Mouse (Mus musculus): ENCODE measurements at regions not wholly inside any gene's neighbourhood (a gene's known extent, or its start where the extent isn't known, plus 50 kb on each side); places are given as distances from the start of the nearest gene placed in this dataset.

- Histone ChIP-seq H3K4me1 (peaks cover 46% of the 10 kb centered on the region), H3K27ac (peak overlapping the region; percentile 37), H3K9ac (no peak overlapping the region), H3K4me2 (0 out of 2 replicates have a peak overlapping the region, but pooled peaks have one; percentile 2), H3K9me3 (replicated peaks) (peaks cover 7% of the 10 kb centered on the region), H3K4me3 (no peak overlapping the region), H3K27me3 (peaks cover 9% of the 10 kb centered on the region), H3K36me3 (ENCODE audit: poor library complexity, severe bottlenecking) (no peaks in the 10 kb centered on the region)
- peak; percentile 46; the same call in 1 of the 2 replicates for ATAC-seq
- 5% methylated on average over 11 of the region's 11 CpGs for WGBS
These were observed 157.8 kb downstream of the Mycn start for GRCm38 (mm10) chr12:12783699-12784605.

- Histone ChIP-seq H3K9ac (no peak overlapping the region), H3K4me1 (peaks cover 36% of the 10 kb centered on the region), H3K9me3 (replicated peaks) (peaks cover 7% of the 10 kb centered on the region), H3K27me3 (no peaks in the 10 kb centered on the region), H3K4me2 (no peak overlapping the region), H3K4me3 (no peak overlapping the region), H3K27ac (no peak overlapping the region), H3K36me3 (ENCODE audit: poor library complexity, severe bottlenecking) (no peaks in the 10 kb centered on the region)
- WGBS = 97% methylated on average over 5 of the region's 5 CpGs
- ATAC-seq = no peak
These were observed 160.2 kb downstream of the Mycn start for GRCm38 (mm10) chr12:12781526-12781925.

DNA sequence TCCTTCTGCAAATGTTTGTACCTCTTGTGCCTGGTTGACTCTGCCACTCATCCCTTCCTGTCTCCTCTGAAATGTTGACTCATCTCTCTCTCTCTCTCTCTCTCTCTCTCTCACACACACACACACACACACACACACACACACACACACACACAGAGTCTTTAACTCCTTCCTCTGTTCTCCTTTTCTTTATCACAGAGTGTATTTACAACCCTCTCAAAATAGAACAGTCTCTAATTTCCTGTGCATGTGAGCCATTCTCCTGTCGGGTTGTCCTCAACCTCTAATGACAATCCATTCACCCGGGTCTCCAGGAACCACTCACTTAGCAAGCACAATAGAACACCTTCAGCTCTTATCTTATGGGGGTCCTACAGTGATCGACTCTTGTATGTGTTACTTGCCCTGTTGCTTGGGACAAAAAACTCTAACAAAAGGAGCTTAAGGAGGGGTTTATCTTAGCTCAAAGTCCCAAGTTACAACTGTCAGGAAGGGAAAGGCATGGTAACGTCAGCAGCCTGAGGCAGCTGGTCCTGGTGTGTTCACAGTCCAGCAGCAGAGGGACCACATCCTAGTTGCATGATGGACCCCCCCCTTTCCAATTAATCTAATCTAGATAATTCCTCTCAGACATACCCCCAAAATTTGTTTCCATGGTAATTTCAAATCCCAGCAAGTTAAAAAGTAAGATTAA, 163.0 kb downstream of the Mycn start:
- Histone ChIP-seq H3K9ac (no peak overlapping the region), H3K27me3 (no peaks in the 10 kb centered on the region), H3K4me3 (no peak overlapping the region), H3K36me3 (ENCODE audit: poor library complexity, severe bottlenecking) (no peaks in the 10 kb centered on the region), H3K4me1 (peaks cover 26% of the 10 kb centered on the region), H3K9me3 (replicated peaks) (peaks cover 7% of the 10 kb centered on the region), H3K27ac (no peak overlapping the region), H3K4me2 (no peak overlapping the region)
- no peak for ATAC-seq
- WGBS = 32% methylated on average over 4 of the region's 4 CpGs

DNA sequence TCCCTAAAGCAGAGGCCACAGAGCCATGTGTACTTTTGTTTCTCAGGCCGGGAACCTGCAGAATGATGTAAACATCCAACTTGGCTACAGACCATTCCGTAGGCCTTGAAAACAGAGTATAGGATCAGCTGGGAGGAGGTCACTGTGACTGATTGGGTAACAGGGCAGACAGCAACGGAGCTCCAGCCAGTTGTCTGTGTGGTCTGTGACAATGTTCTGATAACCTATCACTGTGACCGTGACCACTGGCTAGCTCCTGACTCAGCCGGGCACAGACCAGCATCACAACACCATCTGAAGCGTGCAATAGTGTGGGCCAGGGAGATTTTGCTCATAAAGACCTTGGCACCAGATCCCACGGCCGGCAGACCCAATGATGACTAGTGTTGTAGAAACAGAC, 164.3 kb downstream of the Mycn start:
- H3K9me3 ChIP-seq (replicated peaks) = peaks cover 7% of the 10 kb centered on the region
- ATAC-seq = no peak
- no peak overlapping the region for H3K4me3 ChIP-seq
- peak overlapping the region; percentile 49 for H3K27ac ChIP-seq
- H3K9ac ChIP-seq = no peak overlapping the region
- no peaks in the 10 kb centered on the region for H3K36me3 ChIP-seq (ENCODE audit: poor library complexity, severe bottlenecking)
- WGBS = 79% methylated on average over 8 of the region's 8 CpGs
- H3K27me3 ChIP-seq = no peaks in the 10 kb centered on the region
- H3K4me1 ChIP-seq = peaks cover 17% of the 10 kb centered on the region
- H3K4me2 ChIP-seq = no peak overlapping the region

- WGBS = 41% methylated on average over 6 of the region's 6 CpGs
These were observed 164.9 kb downstream of the Mycn start for GRCm38 (mm10) chr12:12776783-12777182.

DNA sequence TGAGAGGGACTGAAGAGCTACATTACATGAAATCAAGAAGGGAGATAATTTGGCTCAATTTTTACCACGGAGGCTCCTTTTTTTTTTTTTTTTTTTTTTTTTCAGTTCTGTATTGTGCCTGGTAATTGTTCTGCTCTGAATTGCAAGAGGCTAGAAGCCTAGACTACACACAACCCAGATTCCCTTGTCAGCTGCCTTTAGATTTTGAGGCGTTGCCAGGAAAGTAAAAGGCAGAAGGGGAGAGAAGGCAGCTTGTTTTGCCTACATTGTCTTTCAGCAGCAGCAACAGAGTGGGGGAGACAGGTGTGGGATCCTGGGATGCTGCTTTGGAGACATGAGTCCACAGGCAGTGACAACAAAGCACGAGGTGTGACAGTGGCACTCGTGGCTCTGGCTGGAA, 170.7 kb downstream of the Mycn start:
- peaks cover 24% of the 10 kb centered on the region for H3K4me1 ChIP-seq
- ATAC-seq = peak; percentile 58; the same call in 1 of the 2 replicates
- H3K27ac ChIP-seq = peak overlapping the region; percentile 35; the same call in 1 of the 2 replicates
- H3K9ac ChIP-seq = no peak overlapping the region
- no peak overlapping the region for H3K4me2 ChIP-seq
- H3K9me3 ChIP-seq (replicated peaks) = no peaks in the 10 kb centered on the region
- H3K27me3 ChIP-seq = no peaks in the 10 kb centered on the region
- H3K4me3 ChIP-seq = no peak overlapping the region
- 26% methylated on average over 4 of the region's 4 CpGs for WGBS
- no peaks in the 10 kb centered on the region for H3K36me3 ChIP-seq (ENCODE audit: poor library complexity, severe bottlenecking)

More at GRCm38 (mm10) chr12:12776783-12777182, 164.9 kb downstream of the Mycn start:
- Histone ChIP-seq H3K4me2 (no peak overlapping the region), H3K4me1 (peaks cover 17% of the 10 kb centered on the region), H3K9ac (no peak overlapping the region), H3K4me3 (no peak overlapping the region), H3K27ac (peak overlapping the region; percentile 49; the same call in 1 of the 2 replicates), H3K27me3 (no peaks in the 10 kb centered on the region), H3K36me3 (ENCODE audit: poor library complexity, severe bottlenecking) (no peaks in the 10 kb centered on the region), H3K9me3 (replicated peaks) (peaks cover 2% of the 10 kb centered on the region)
- peak; percentile 74; the same call in 1 of the 2 replicates for ATAC-seq

DNA sequence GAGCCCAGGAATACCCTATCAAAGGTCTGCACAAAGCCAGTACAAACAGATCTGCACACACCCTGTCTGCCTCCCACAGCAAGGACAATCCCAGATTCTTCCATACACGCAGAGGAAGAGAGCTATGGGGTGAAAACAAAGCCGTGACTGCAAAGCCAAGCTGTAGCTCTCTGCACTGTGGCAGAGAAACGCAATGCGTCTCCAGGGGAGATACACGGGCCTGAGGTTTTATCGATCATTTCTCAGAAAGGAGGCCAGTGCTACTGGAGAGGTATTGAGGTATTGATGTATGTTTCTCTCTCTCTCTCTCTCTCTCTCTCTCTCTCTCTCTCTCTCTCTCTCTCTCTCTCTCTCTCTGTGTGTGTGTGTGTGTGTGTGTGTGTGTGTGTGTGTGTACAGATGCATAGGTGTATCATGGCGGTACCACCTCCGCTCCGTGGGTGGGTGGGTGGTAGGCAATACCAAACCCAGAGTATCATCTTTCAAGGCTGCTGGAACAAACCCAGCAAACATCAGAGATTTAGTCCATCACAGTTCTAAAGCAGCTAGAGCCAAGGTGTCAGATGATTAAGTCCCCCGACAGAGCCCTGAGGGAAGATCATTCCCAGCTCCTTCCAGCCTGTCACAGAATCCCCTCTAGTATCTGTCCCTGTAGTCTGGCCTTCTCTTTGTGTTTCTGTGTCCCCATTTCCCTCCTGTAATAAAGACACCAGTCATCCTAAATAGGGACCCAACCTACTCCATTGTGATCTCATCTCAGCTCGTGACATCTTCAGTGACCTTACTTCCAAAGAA, 175.0 kb downstream of the Mycn start:
- Histone ChIP-seq H3K4me3 (no peak overlapping the region), H3K4me1 (peaks cover 22% of the 10 kb centered on the region), H3K27ac (no peak overlapping the region), H3K27me3 (no peaks in the 10 kb centered on the region), H3K36me3 (ENCODE audit: poor library complexity, severe bottlenecking) (no peaks in the 10 kb centered on the region), H3K9ac (no peak overlapping the region), H3K9me3 (replicated peaks) (no peaks in the 10 kb centered on the region), H3K4me2 (no peak overlapping the region)
- WGBS = 64% methylated on average over 11 of the region's 11 CpGs
- ATAC-seq = no peak

DNA sequence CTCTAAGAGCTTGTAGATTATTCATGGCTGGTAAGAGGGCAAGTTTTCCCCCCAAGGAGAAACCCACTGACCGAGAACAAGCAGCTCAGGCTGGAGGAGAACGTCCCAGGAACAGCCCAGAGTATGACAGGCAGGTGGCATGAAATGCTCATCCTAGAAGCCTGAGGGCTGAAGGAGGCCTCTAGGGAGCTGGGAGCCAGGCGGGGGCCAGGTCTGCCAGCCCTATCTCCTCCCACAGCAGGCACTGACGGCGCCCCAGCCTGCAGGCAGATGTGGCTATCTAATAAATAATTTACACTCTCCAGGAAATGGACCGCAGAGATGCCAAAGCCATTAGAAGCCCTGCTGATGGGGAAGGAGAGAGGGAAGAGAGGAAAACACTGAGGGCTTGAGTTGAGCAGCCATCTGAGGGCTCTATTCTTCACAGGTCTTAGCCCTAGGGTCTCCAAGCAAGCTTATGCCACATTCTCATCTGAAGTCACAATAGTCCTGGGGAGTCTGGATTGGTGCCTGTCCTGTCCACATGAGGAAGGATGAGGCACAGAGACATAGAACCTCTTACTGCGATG, 176.1 kb downstream of the Mycn start:
- Histone ChIP-seq H3K36me3 (ENCODE audit: poor library complexity, severe bottlenecking) (no peaks in the 10 kb centered on the region), H3K9me3 (replicated peaks) (0 out of 2 replicates have a peak, but pooled peaks cover 2% of the 10 kb centered on the region), H3K4me1 (peaks cover 14% of the 10 kb centered on the region), H3K4me3 (no peak overlapping the region), H3K4me2 (no peak overlapping the region), H3K27ac (no peak overlapping the region), H3K27me3 (no peaks in the 10 kb centered on the region; the same call in 1 of the 2 replicates), H3K9ac (no peak overlapping the region)
- ATAC-seq = no peak
- WGBS = 71% methylated on average over 7 of the region's 7 CpGs

GRCm38 (mm10) chr12:12765055-12765454, 176.7 kb downstream of the Mycn start:
- Histone ChIP-seq H3K27ac (no peak overlapping the region), H3K9me3 (replicated peaks) (0 out of 2 replicates have a peak, but pooled peaks cover 4% of the 10 kb centered on the region), H3K4me3 (no peak overlapping the region), H3K4me2 (no peak overlapping the region), H3K27me3 (no peaks in the 10 kb centered on the region; the same call in 1 of the 2 replicates), H3K4me1 (peaks cover 13% of the 10 kb centered on the region; the same call in 1 of the 2 replicates), H3K36me3 (ENCODE audit: poor library complexity, severe bottlenecking) (no peaks in the 10 kb centered on the region), H3K9ac (no peak overlapping the region)
- ATAC-seq = no peak
- 84% methylated on average over 8 of the region's 8 CpGs for WGBS

GRCm38 (mm10) chr12:12764586-12764985, 177.1 kb downstream of the Mycn start:
- ATAC-seq = no peak

DNA sequence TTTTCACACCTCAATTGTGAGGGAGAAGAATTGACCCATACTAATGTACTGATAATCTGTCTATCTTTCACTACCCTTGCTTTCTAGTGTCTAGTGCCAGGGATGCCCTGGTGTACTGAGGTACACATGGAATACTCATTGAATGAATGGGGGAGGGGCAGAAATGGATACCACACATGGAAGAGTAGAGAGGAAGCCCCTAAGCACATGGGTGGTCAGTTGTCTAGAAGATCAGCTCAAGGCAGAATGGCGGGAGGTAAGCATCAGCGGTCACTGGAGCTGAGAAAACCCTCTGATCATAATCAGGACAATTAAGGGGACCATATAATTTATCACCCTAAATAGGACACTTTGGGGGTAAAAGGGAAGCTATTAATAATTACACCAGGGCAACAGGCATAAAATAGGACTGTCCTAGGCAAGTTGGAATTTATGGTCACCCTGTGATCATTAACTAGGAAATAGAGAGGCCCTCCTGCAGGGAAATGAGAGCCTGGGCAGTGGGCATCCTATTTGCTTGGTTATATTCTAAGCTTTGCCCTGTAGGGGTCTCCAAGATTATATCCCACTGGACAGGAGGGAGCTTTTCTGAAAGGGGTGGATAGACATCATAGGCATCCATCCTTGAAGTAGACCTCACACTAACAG, 185.3 kb downstream of the Mycn start:
- H3K9ac ChIP-seq = no peak overlapping the region
- H3K27ac ChIP-seq = no peak overlapping the region
- WGBS = 82% methylated on average over 2 of the region's 2 CpGs
- H3K4me1 ChIP-seq = peaks cover 10% of the 10 kb centered on the region
- no peak overlapping the region for H3K4me2 ChIP-seq
- no peaks in the 10 kb centered on the region for H3K27me3 ChIP-seq
- H3K36me3 ChIP-seq (ENCODE audit: poor library complexity, severe bottlenecking) = no peaks in the 10 kb centered on the region
- H3K9me3 ChIP-seq (replicated peaks) = 0 out of 2 replicates have a peak, but pooled peaks cover 4% of the 10 kb centered on the region
- ATAC-seq = no peak
- no peak overlapping the region for H3K4me3 ChIP-seq

More at GRCm38 (mm10) chr12:12764586-12764985, 177.1 kb downstream of the Mycn start:
- no peak overlapping the region for H3K9ac ChIP-seq
- no peaks in the 10 kb centered on the region for H3K36me3 ChIP-seq (ENCODE audit: poor library complexity, severe bottlenecking)
- H3K4me3 ChIP-seq = no peak overlapping the region
- no peak overlapping the region for H3K27ac ChIP-seq
- no peaks in the 10 kb centered on the region; the same call in 1 of the 2 replicates for H3K27me3 ChIP-seq
- H3K4me1 ChIP-seq = peaks cover 13% of the 10 kb centered on the region; the same call in 1 of the 2 replicates
- 0 out of 2 replicates have a peak, but pooled peaks cover 4% of the 10 kb centered on the region for H3K9me3 ChIP-seq (replicated peaks)
- H3K4me2 ChIP-seq = no peak overlapping the region
- 79% methylated on average over 4 of the region's 4 CpGs for WGBS

Measured in forebrain, embryonic 13.5 days (tissue).